Mouse (Mus musculus) forebrain, embryonic 11.5 days (tissue): ENCODE results near the gene Pex5l. TPM values are rescaled to one million over a fixed set of nuclear protein-coding genes. Genes with fewer than 3 reads are reported as not detected.

Experiments
- ATAC-seq: fragments of 200-750 bp; cut with Nextera tagmentation; replicated peaks from 2 replicates; pipeline ENCODE4 v1.8.0; 2017; ENCODE audit warnings: moderate TSS enrichment; ENCODE audit not compliant: low FRiP score
- DNase-seq: peaks from one replicate; pipeline ENCODE4 v3.0.0-alpha.2; 2017; ENCODE audit warnings: low spot score
- H3K27ac ChIP-seq: fragments of 300-500 bp; sonication (generic); 2 replicates; pipeline ENCODE4 v1.5.1; 2014; ENCODE audit warnings: low read depth, low read length
- H3K27me3 ChIP-seq: fragments of 300-500 bp; sonication (generic); 2 replicates; pipeline ENCODE4 v1.6.1; 2014; ENCODE audit warnings: mild to moderate bottlenecking, low read length, mixed read lengths; ENCODE audit not compliant: control insufficient read depth, insufficient read depth
- H3K36me3 ChIP-seq: fragments of 300-500 bp; sonication (generic); 2 replicates; pipeline ENCODE4 v1.6.1; 2014; ENCODE audit warnings: mild to moderate bottlenecking, low read length, moderate library complexity, mixed read lengths; ENCODE audit not compliant: control insufficient read depth, insufficient read depth
- H3K4me1 ChIP-seq: fragments of 300-500 bp; sonication (generic); replicated peaks from 2 replicates; pipeline ENCODE4 v1.6.1; 2014; ENCODE audit warnings: low read length, mixed read lengths; ENCODE audit not compliant: control insufficient read depth, insufficient read depth
- H3K4me2 ChIP-seq: fragments of 300-500 bp; sonication (generic); 2 replicates; pipeline ENCODE4 v1.6.1; 2014; ENCODE audit warnings: low read depth, mild to moderate bottlenecking, low read length, moderate library complexity, mixed read lengths; ENCODE audit not compliant: severe bottlenecking
- H3K4me3 ChIP-seq: fragments of 300-500 bp; sonication (generic); 2 replicates; pipeline ENCODE4 v1.5.1; 2014; ENCODE audit warnings: low read depth, low read length
- H3K9ac ChIP-seq: fragments of 300-500 bp; sonication (generic); 2 replicates; pipeline ENCODE4 v1.6.1; 2014; ENCODE audit warnings: low read length
- H3K9me3 ChIP-seq: fragments of 300-500 bp; sonication (generic); 2 replicates; pipeline ENCODE4 v1.6.1; 2016; ENCODE audit warnings: low read length, mixed read lengths; ENCODE audit not compliant: control insufficient read depth
- WGBS: fragments of 180-500 bp; shearing (Covaris S2); extraction: QIAGEN DNeasy Blood & Tissue Kit; methylation state at CpG from one replicate; pipeline ENCODE4 v1.1.7; 2014; 5-methylcytosine and 5-hydroxymethylcytosine counted together
- polyA plus RNA-seq: library from polyadenylated mRNA; unstranded; fragments of >200 nt; fragmentation: Nextera tagmentation; extraction: Ambion mirVana; gene quantifications from 2 replicates; pipeline ENCODE4 v1.2.1, GENCODE M21; 2014

Pex5l gene
- polyA plus RNA-seq, 1 experiment from 2014 or later, result 1.7 TPM

DNA sequence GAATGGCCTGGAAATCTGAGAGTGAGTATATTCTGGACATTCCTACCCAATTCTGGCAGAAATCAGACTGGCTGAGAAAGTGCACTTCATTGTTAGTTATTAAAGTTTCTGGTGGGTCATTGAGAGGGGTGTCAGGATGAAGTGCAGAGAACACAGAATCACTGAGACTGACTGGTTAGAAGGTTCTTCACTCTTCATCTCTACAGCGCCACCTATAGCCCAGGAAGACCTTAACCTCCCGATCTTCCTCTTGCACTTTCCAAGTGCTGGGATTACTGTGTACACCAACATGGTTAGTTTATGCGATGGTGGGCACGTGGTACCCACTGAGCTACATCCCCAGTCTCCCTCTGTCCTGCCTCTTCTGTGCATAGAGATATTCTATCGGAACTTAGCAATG lies 195.6 kb downstream of the Pex5l start:
- 85% methylated on average over 5 of the region's 5 CpGs for WGBS
- H3K27me3 ChIP-seq, result no peaks in the 10 kb centered on the region
- ATAC-seq (no peak), DNase-seq (no peak)
- H3K36me3 ChIP-seq, result no peaks in the 10 kb centered on the region
- no peaks in the 10 kb centered on the region for H3K4me1 ChIP-seq
- no peaks in the 10 kb centered on the region for H3K9me3 ChIP-seq
- no peak overlapping the region for H3K27ac ChIP-seq
- H3K9ac ChIP-seq, result no peak overlapping the region
- no peak overlapping the region for H3K4me3 ChIP-seq
- no peak overlapping the region for H3K4me2 ChIP-seq

- no peak overlapping the region for H3K9ac ChIP-seq
- H3K4me3 ChIP-seq, result no peak overlapping the region
- H3K27ac ChIP-seq, result no peak overlapping the region
- no peaks in the 10 kb centered on the region for H3K4me1 ChIP-seq
- ATAC-seq (no peak), DNase-seq (no peak)
- no peaks in the 10 kb centered on the region for H3K27me3 ChIP-seq
- WGBS, result 91% methylated on average over 8 of the region's 8 CpGs
- no peaks in the 10 kb centered on the region for H3K36me3 ChIP-seq
- H3K4me2 ChIP-seq, result no peak overlapping the region
- no peaks in the 10 kb centered on the region for H3K9me3 ChIP-seq
These were observed 203.1 kb downstream of the Pex5l start for GRCm38 (mm10) chr3:32939802-32940501.

DNA sequence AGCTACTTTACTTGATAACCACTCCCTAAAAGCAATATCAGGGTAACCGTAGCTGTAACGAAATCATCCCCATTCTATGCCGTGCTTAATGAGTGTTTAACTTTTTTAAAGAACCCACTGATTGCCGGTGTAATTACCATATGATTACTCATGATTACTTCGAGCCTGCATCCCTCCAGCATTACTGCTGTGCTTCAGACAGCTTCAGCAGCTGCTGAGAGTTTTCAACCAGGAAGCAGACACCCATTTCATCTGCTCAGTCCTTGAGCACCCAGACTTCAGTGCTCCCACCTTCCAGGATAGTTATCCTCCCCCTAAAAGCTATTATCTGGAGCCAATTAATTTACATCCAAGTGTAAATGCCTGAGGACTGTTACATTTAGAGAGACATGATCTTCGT lies 218.9 kb downstream of the Pex5l start:
- no peak overlapping the region for H3K4me3 ChIP-seq
- no peak overlapping the region for H3K9ac ChIP-seq
- ATAC-seq (no peak), DNase-seq (no peak)
- no peaks in the 10 kb centered on the region for H3K4me1 ChIP-seq
- H3K27ac ChIP-seq, result no peak overlapping the region
- WGBS, result 80% methylated on average over 6 of the region's 6 CpGs
- no peaks in the 10 kb centered on the region for H3K27me3 ChIP-seq
- H3K4me2 ChIP-seq, result no peak overlapping the region
- H3K36me3 ChIP-seq, result peaks cover 3% of the 10 kb centered on the region; the same call in 1 of the 2 replicates
- H3K9me3 ChIP-seq, result no peaks in the 10 kb centered on the region

- ATAC-seq, result no peak
- Histone ChIP-seq H3K4me3 (no peak overlapping the region), H3K27ac (no peak overlapping the region), H3K36me3 (no peaks in the 10 kb centered on the region; the same call in 1 of the 2 replicates), H3K9me3 (no peaks in the 10 kb centered on the region), H3K4me1 (no peaks in the 10 kb centered on the region), H3K4me2 (no peak overlapping the region), H3K9ac (no peak overlapping the region), H3K27me3 (no peaks in the 10 kb centered on the region)
- WGBS, result 71% methylated on average over 7 of the region's 7 CpGs
- DNase-seq, result peak; percentile 53
These were observed 232.9 kb downstream of the Pex5l start for GRCm38 (mm10) chr3:32910071-32910551.

GRCm38 (mm10) chr3:32908400-32908799 lies 234.6 kb downstream of the Pex5l start:
- H3K27me3 ChIP-seq, result no peaks in the 10 kb centered on the region
- no peak overlapping the region for H3K4me2 ChIP-seq
- no peak overlapping the region for H3K4me3 ChIP-seq
- H3K9me3 ChIP-seq, result no peaks in the 10 kb centered on the region
- no peak for ATAC-seq
- 84% methylated on average over 3 of the region's 3 CpGs for WGBS
- H3K27ac ChIP-seq, result no peak overlapping the region
- H3K4me1 ChIP-seq, result no peaks in the 10 kb centered on the region
- no peak overlapping the region for H3K9ac ChIP-seq
- no peak for DNase-seq
- H3K36me3 ChIP-seq, result no peaks in the 10 kb centered on the region

GRCm38 (mm10) chr3:32905850-32906779 lies 236.9 kb downstream of the Pex5l start:
- Histone ChIP-seq H3K36me3 (no peaks in the 10 kb centered on the region; the same call in 1 of the 2 replicates), H3K27ac (no peak overlapping the region), H3K27me3 (no peaks in the 10 kb centered on the region), H3K4me2 (no peak overlapping the region), H3K4me1 (no peaks in the 10 kb centered on the region), H3K4me3 (no peak overlapping the region), H3K9me3 (no peaks in the 10 kb centered on the region), H3K9ac (no peak overlapping the region)
- WGBS, result 47% methylated on average over 8 of the region's 8 CpGs
- DNase-seq, result no peak
- 0 out of 2 replicates have a peak, but pooled peaks have one; percentile 39 for ATAC-seq

- H3K4me1 ChIP-seq, result no peaks in the 10 kb centered on the region
- no peaks in the 10 kb centered on the region for H3K27me3 ChIP-seq
- no peaks in the 10 kb centered on the region; the same call in 1 of the 2 replicates for H3K36me3 ChIP-seq
- no peak overlapping the region for H3K9ac ChIP-seq
- DNase-seq, result no peak
- WGBS, result 68% methylated on average over 1 of the region's 1 CpGs
- no peak overlapping the region for H3K4me3 ChIP-seq
- no peak for ATAC-seq
- H3K9me3 ChIP-seq, result no peaks in the 10 kb centered on the region
- H3K27ac ChIP-seq, result no peak overlapping the region
- H3K4me2 ChIP-seq, result no peak overlapping the region
These were observed 238.4 kb downstream of the Pex5l start for GRCm38 (mm10) chr3:32904599-32904998.

DNA sequence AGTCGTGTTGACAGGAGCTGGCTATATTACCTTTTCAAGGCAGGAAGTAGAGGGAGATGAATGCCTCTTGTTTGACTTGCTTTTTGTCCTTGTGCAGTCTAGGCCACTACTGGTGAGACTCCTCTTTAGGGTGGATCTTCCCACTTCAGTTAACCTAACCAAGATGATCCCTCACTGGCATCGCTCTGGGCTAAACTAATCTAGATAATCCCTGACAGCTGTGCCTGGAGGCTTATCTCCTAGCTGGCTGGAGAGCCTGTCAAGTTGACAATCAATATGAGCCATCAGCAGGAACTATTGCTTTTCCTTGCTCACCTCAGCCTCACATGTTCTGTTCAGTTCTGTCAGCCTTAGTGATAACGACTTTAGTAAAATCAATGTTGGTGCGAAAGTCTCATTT lies 239.6 kb downstream of the Pex5l start:
- Histone ChIP-seq H3K4me3 (no peak overlapping the region), H3K9me3 (no peaks in the 10 kb centered on the region), H3K4me1 (no peaks in the 10 kb centered on the region), H3K27ac (no peak overlapping the region), H3K27me3 (no peaks in the 10 kb centered on the region), H3K36me3 (no peaks in the 10 kb centered on the region; the same call in 1 of the 2 replicates), H3K4me2 (no peak overlapping the region), H3K9ac (no peak overlapping the region)
- DNase-seq, result no peak
- 37% methylated on average over 4 of the region's 4 CpGs for WGBS
- no peak for ATAC-seq
